Mouse (Mus musculus) bone marrow macrophage, adult 2 months (primary cell): Measurements from ENCODE around the gene Olfr1387.
"Not testable (repeated sequence)": the region's sequence is repeated elsewhere in the genome, so short reads cannot be mapped to it uniquely, and the experiment has no call there.

Experiments
- CTCF ChIP-seq: IDR thresholded peaks from 2 replicates; pipeline ENCODE4 v1.5.1; 2012; ENCODE audit warnings: low read depth, mild to moderate bottlenecking, low read length, moderate library complexity
- POLR2A ChIP-seq: IDR thresholded peaks from 2 replicates; pipeline ENCODE4 v1.6.1; 2012; ENCODE audit warnings: mild to moderate bottlenecking, low read depth, low read length, borderline replicate concordance

- not testable (repeated sequence) for TF ChIP-seq POLR2A, CTCF
These were observed 33.6 kb downstream of the Olfr1387 start, which contains the start of gene Olfr1385 for GRCm38 (mm10) chr11:49488770-49489169.
